Mouse (Mus musculus): Measurements from ENCODE around the gene Orai2.
"Not testable (repeated sequence)": the region's sequence is repeated elsewhere in the genome, so short reads cannot be mapped to it uniquely, and the experiment has no call there.

GRCm38 (mm10) chr5:136113546-136113945 is 57.0 kb downstream of the Orai2 start:
- not testable (repeated sequence) for TF ChIP-seq CTCF (conservative IDR thresholded peaks at IDR 0.05; ENCODE audit: low read length); NANOG (IDR thresholded peaks at IDR 0.05; ENCODE audit: borderline replicate concordance, low read length)
